Mouse (Mus musculus) neural tube, embryonic 15.5 days (tissue): Measurements from ENCODE around the gene Gm29554. TPM values are rescaled to one million over a fixed set of nuclear protein-coding genes. Genes with fewer than 3 reads are reported as not detected.
"Not testable (repeated sequence)": the region's sequence is repeated elsewhere in the genome, so short reads cannot be mapped to it uniquely, and the experiment has no call there.

Experiments used
- ATAC-seq: fragments of 200-750 bp; cut with Nextera tagmentation; 2 replicates; pipeline ENCODE4 v1.8.0; 2017; ENCODE audit warnings: mild to moderate bottlenecking, moderate TSS enrichment, moderate library complexity; ENCODE audit not compliant: low FRiP score
- H3K27ac ChIP-seq: fragments of 300-500 bp; sonication (generic); replicated peaks from 2 replicates; pipeline ENCODE4 v1.5.1; 2015; ENCODE audit warnings: mild to moderate bottlenecking, inconsistent platforms
- H3K27me3 ChIP-seq: fragments of 300-500 bp; sonication (generic); replicated peaks from 2 replicates; pipeline ENCODE4 v1.6.1; 2015; ENCODE audit warnings: inconsistent platforms
- H3K36me3 ChIP-seq: fragments of 300-500 bp; sonication (generic); 2 replicates; pipeline ENCODE4 v1.6.1; 2015; ENCODE audit warnings: inconsistent platforms
- H3K4me1 ChIP-seq: fragments of 300-500 bp; sonication (generic); 2 replicates; pipeline ENCODE4 v1.6.1; 2015; ENCODE audit warnings: inconsistent platforms
- H3K4me2 ChIP-seq: fragments of 300-500 bp; sonication (generic); 2 replicates; pipeline ENCODE4 v1.6.1; 2015; ENCODE audit warnings: inconsistent platforms, mild to moderate bottlenecking, moderate library complexity
- H3K4me3 ChIP-seq: fragments of 300-500 bp; sonication (generic); replicated peaks from 2 replicates; pipeline ENCODE4 v1.5.1; 2015; ENCODE audit warnings: mild to moderate bottlenecking, inconsistent platforms
- H3K9ac ChIP-seq: fragments of 300-500 bp; sonication (generic); replicated peaks from 2 replicates; pipeline ENCODE4 v1.6.1; 2015; ENCODE audit warnings: mild to moderate bottlenecking, inconsistent platforms
- H3K9me3 ChIP-seq: fragments of 300-500 bp; sonication (generic); replicated peaks from 2 replicates; pipeline ENCODE4 v1.6.1; 2016; ENCODE audit warnings: inconsistent platforms
- WGBS: fragments of 180-500 bp; shearing (Covaris S2); methylation state at CpG from one replicate; pipeline ENCODE4 v1.1.7; 2015; ENCODE audit warnings: mixed read lengths; 5-methylcytosine and 5-hydroxymethylcytosine counted together
- polyA plus RNA-seq: library from polyadenylated mRNA; unstranded; fragments of >200 nt; fragmentation: Nextera tagmentation; extraction: Ambion mirVana; gene quantifications from 2 replicates; pipeline ENCODE4 v1.2.1, GENCODE M21; 2015

The Gm29554 gene
- not detected in 2 replicates for polyA plus RNA-seq

DNA sequence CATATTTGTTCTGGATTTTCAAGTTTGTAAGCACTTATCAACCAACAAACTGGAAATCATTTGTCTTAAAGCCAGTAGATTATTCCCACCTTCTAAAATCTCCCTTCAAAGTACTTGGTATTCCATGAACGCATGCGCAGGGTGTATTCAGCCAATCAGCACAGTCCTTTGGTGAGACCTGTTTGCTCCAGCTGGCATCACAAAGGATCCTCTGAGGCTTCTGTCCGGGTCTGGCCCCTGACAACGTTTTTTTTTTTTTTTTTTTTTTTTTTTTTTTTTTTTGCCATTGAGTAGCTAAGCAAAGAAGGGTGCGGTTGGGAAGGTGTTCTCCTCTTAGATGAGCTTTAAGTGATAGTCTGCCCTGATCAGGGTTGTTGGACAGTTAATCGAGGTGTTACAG lies at the start of gene Gm29554:
Gene Gm29554, plus strand, starts transcription at position 301 of the 400 bp plus-strand sequence.
- ATAC-seq, H3K9me3 ChIP-seq, H3K4me3 ChIP-seq, H3K27me3 ChIP-seq, H3K4me1 ChIP-seq, H3K4me2 ChIP-seq, H3K9ac ChIP-seq, H3K27ac ChIP-seq, H3K36me3 ChIP-seq: not testable (repeated sequence)
- no CpG with 5 or more reads among the region's 6 CpGs for WGBS

Other genes with a start within 250 kb of the Gm29554 start
- gene Gm20812, start 108.0 kb downstream of the Gm29554 start, polyA plus RNA-seq, result not detected in 2 replicates